Mouse (Mus musculus) retina, postnatal 1 day (tissue): ENCODE results near the gene Nfib.

Experiments used
- DNase-seq: peaks from one replicate; pipeline ENCODE4 v3.0.0-alpha.2; 2012

Gene Nfib

GRCm38 (mm10) chr4:82509166-82509767 is 196.3 kb downstream of the Nfib start:
- DNase-seq = no peak

- DNase-seq = no peak
Observed at GRCm38 (mm10) chr4:82508281-82508687, 197.3 kb downstream of the Nfib start.

- peak; percentile 53 for DNase-seq
Observed at GRCm38 (mm10) chr4:82507541-82508280, 197.8 kb downstream of the Nfib start.

- peak; percentile 97 for DNase-seq
Observed at GRCm38 (mm10) chr4:82506731-82507331, 198.7 kb downstream of the Nfib start.

GRCm38 (mm10) chr4:82506081-82506730 is 199.3 kb downstream of the Nfib start:
- DNase-seq = peak; percentile 92

GRCm38 (mm10) chr4:82505121-82506031 is 200.2 kb downstream of the Nfib start:
- DNase-seq = peak; percentile 86

GRCm38 (mm10) chr4:82504284-82505120 is 201.0 kb downstream of the Nfib start:
- DNase-seq = peak; percentile 67

GRCm38 (mm10) chr4:82504015-82504283 is 201.6 kb downstream of the Nfib start:
- no peak for DNase-seq

- no peak for DNase-seq
Observed at GRCm38 (mm10) chr4:82503274-82504014, 202.1 kb downstream of the Nfib start.

- no peak for DNase-seq
Observed at GRCm38 (mm10) chr4:82502611-82503010, 202.9 kb downstream of the Nfib start.

GRCm38 (mm10) chr4:82502012-82502411 is 203.5 kb downstream of the Nfib start:
- no peak for DNase-seq

GRCm38 (mm10) chr4:82500578-82501098 is 204.9 kb downstream of the Nfib start:
- no peak for DNase-seq

GRCm38 (mm10) chr4:82499725-82500577 is 205.6 kb downstream of the Nfib start:
- no peak for DNase-seq

GRCm38 (mm10) chr4:82499238-82499637 is 206.3 kb downstream of the Nfib start:
- DNase-seq = no peak

GRCm38 (mm10) chr4:82497671-82498631 is 207.6 kb downstream of the Nfib start:
- DNase-seq = no peak

- DNase-seq = no peak
Observed at GRCm38 (mm10) chr4:82497141-82497566, 208.4 kb downstream of the Nfib start.

- DNase-seq = no peak
Observed at GRCm38 (mm10) chr4:82496383-82496782, 209.2 kb downstream of the Nfib start.

GRCm38 (mm10) chr4:82495605-82496004 is 209.9 kb downstream of the Nfib start:
- DNase-seq = no peak

- no peak for DNase-seq
Observed at GRCm38 (mm10) chr4:82494829-82495228, 210.7 kb downstream of the Nfib start.
